Mouse (Mus musculus) bone marrow macrophage, adult 2 months (primary cell): ENCODE data around the gene Rhoa. TPM values are rescaled to one million over a fixed set of nuclear protein-coding genes. Genes with fewer than 3 reads are reported as not detected.

Source experiments
- H3K27ac ChIP-seq: 2 replicates; pipeline ENCODE4 v1.5.1; 2012; ENCODE audit warnings: low read depth, low read length; ENCODE audit not compliant: insufficient read depth
- H3K4me1 ChIP-seq: 2 replicates; pipeline ENCODE4 v1.6.1; 2012; ENCODE audit warnings: low read length; ENCODE audit not compliant: control insufficient read depth, insufficient read depth
- H3K4me3 ChIP-seq: 2 replicates; pipeline ENCODE4 v1.5.1; 2012; ENCODE audit warnings: mild to moderate bottlenecking, low read length, moderate library complexity; ENCODE audit not compliant: insufficient read depth
- CTCF ChIP-seq: IDR thresholded peaks from 2 replicates; pipeline ENCODE4 v1.5.1; 2012; ENCODE audit warnings: low read depth, mild to moderate bottlenecking, low read length, moderate library complexity
- POLR2A ChIP-seq: IDR thresholded peaks from 2 replicates; pipeline ENCODE4 v1.6.1; 2012; ENCODE audit warnings: mild to moderate bottlenecking, low read depth, low read length, borderline replicate concordance
- polyA plus RNA-seq: library from polyadenylated mRNA; stranded (reverse); fragments of >200 nt; gene quantifications from 2 replicates; pipeline ENCODE4 v1.2.4, GENCODE M21; 2012; ENCODE audit not compliant: missing spikeins, insufficient read depth, insufficient read length

The Rhoa gene
- polyA plus RNA-seq, 1 experiment, result 511 TPM

GRCm38 (mm10) chr9:108349727-108350126, 43.8 kb downstream of the Rhoa start:
- Histone ChIP-seq H3K4me1 (peaks cover 19% of the 10 kb centered on the region), H3K27ac (no peak overlapping the region), H3K4me3 (no peak overlapping the region)
- TF ChIP-seq CTCF, result no peak
- TF ChIP-seq POLR2A, result no peak

- Histone ChIP-seq H3K4me1 (no peaks in the 10 kb centered on the region), H3K27ac (no peak overlapping the region), H3K4me3 (no peak overlapping the region)
- TF ChIP-seq CTCF (no peak), POLR2A (no peak)
Measured at GRCm38 (mm10) chr9:108378234-108378633, 72.3 kb downstream of the Rhoa start.

GRCm38 (mm10) chr9:108378736-108379135, 72.8 kb downstream of the Rhoa start:
- no peak for TF ChIP-seq CTCF
- H3K4me1 ChIP-seq, result no peaks in the 10 kb centered on the region
- H3K4me3 ChIP-seq, result no peak overlapping the region
- H3K27ac ChIP-seq, result no peak overlapping the region

GRCm38 (mm10) chr9:108379294-108379693, 73.4 kb downstream of the Rhoa start:
- Histone ChIP-seq H3K4me3 (no peak overlapping the region), H3K4me1 (no peaks in the 10 kb centered on the region), H3K27ac (no peak overlapping the region)
- TF ChIP-seq POLR2A, result no peak
- no peak for TF ChIP-seq CTCF

- Histone ChIP-seq H3K4me3 (no peak overlapping the region), H3K27ac (no peak overlapping the region), H3K4me1 (no peaks in the 10 kb centered on the region)
- TF ChIP-seq CTCF (no peak), POLR2A (no peak)
Measured at GRCm38 (mm10) chr9:108381382-108381781, 75.5 kb downstream of the Rhoa start.

- no peak overlapping the region for H3K4me3 ChIP-seq
- no peak for TF ChIP-seq CTCF
- TF ChIP-seq POLR2A, result no peak
- no peak overlapping the region for H3K27ac ChIP-seq
- H3K4me1 ChIP-seq, result no peaks in the 10 kb centered on the region
Measured at GRCm38 (mm10) chr9:108385006-108385405, 79.1 kb downstream of the Rhoa start.

- Histone ChIP-seq H3K4me3 (no peak overlapping the region), H3K27ac (no peak overlapping the region), H3K4me1 (no peaks in the 10 kb centered on the region)
- TF ChIP-seq POLR2A, result no peak
- no peak for TF ChIP-seq CTCF
Measured at GRCm38 (mm10) chr9:108386816-108387215, 80.9 kb downstream of the Rhoa start.

Other genes with a start within 250 kb of the Rhoa start
- not detected in 2 replicates for gene Mst1, start 225.7 kb upstream of the Rhoa start, polyA plus RNA-seq
- 23.5 and 24.9 TPM in 2 replicates for gene Rnf123, start 222.8 kb upstream of the Rhoa start, polyA plus RNA-seq
- 52.2 and 52.7 TPM in 2 replicates for gene Apeh, start 211.5 kb upstream of the Rhoa start, polyA plus RNA-seq
- 2.5 and 3.0 TPM in 2 replicates for gene Bsn, start 115.7 kb upstream of the Rhoa start, polyA plus RNA-seq
- 34.5 and 37.5 TPM in 2 replicates for gene Dag1, start 42.2 kb upstream of the Rhoa start, polyA plus RNA-seq
- gene Nicn1, start 15.7 kb upstream of the Rhoa start, polyA plus RNA-seq, result 13.5 and 15.3 TPM in 2 replicates
- gene Amt, start 9.3 kb upstream of the Rhoa start, polyA plus RNA-seq, result 4.5 and 6.5 TPM in 2 replicates
- gene Tcta, start within 50 bp of the Rhoa start, polyA plus RNA-seq, result 10.5 and 11.2 TPM in 2 replicates
- 531 and 533 TPM in 2 replicates for gene Gpx1, start 32.8 kb downstream of the Rhoa start, polyA plus RNA-seq
- gene Usp4, start 41.7 kb downstream of the Rhoa start, polyA plus RNA-seq, result 70.1 and 70.9 TPM in 2 replicates
- not detected in 2 replicates for gene 1700102P08Rik, start 86.7 kb downstream of the Rhoa start, polyA plus RNA-seq
- gene Ccdc36, start 122.4 kb downstream of the Rhoa start, polyA plus RNA-seq, result not detected in 2 replicates
- gene BC048562, start 130.4 kb downstream of the Rhoa start, polyA plus RNA-seq, result not detected in 2 replicates
- 17.3 and 18.1 TPM in 2 replicates for gene Ccdc71, start 154.4 kb downstream of the Rhoa start, polyA plus RNA-seq
- gene Klhdc8b, start 155.5 kb downstream of the Rhoa start, polyA plus RNA-seq, result 3.6 and 6.2 TPM in 2 replicates
- gene Lamb2, start 173.6 kb downstream of the Rhoa start, polyA plus RNA-seq, result 2.7 and 3.4 TPM in 2 replicates
- gene Usp19, start 184.5 kb downstream of the Rhoa start, polyA plus RNA-seq, result 86.8 and 87.1 TPM in 2 replicates
- gene Qars, start 201.6 kb downstream of the Rhoa start, polyA plus RNA-seq, result 165 and 180 TPM in 2 replicates
- gene Qrich1, start 210.7 kb downstream of the Rhoa start, polyA plus RNA-seq, result 73.6 and 80.9 TPM in 2 replicates